Mouse (Mus musculus): ENCODE results near the gene Smpdl3a.
A peak's percentile ranks its signal among the peaks of the same experiment; 100 is the strongest.

The Smpdl3a gene

GRCm38 (mm10) chr10:57794018-57794417 is at the start of gene Smpdl3a:
TSS of gene Smpdl3a (plus strand) at chr10:57794335.
- no peak for DNase-seq (ENCODE audit: low spot score in 2 of 2)

DNA sequence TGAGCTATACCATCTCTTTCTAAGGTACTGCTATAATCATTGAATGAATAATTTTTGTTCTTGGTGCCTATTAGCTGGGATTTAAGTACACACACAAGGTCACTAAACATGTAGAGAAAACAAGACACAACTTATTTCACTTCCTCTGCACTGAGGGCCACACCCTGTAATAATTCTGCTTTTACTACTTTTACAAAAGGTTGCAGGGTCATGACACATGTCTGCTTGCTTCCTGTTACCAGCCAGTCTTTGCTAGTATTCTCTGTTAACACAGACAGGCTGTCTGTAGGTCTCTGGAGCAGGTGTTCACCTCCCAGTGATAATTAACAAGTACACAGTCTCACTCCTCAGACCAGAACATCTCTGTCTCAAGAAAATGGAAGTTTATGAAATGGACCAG is 48.7 kb upstream of the Smpdl3a start:
- no peak for DNase-seq (ENCODE audit: low spot score in 2 of 2)

- DNase-seq (ENCODE audit: low spot score in 2 of 2), result no peak
Observed at GRCm38 (mm10) chr10:57747127-57747526, 47.0 kb upstream of the Smpdl3a start.

- no peak for DNase-seq (ENCODE audit: low spot score in 2 of 2)
Observed at GRCm38 (mm10) chr10:57753343-57753742, 40.8 kb upstream of the Smpdl3a start.

DNA sequence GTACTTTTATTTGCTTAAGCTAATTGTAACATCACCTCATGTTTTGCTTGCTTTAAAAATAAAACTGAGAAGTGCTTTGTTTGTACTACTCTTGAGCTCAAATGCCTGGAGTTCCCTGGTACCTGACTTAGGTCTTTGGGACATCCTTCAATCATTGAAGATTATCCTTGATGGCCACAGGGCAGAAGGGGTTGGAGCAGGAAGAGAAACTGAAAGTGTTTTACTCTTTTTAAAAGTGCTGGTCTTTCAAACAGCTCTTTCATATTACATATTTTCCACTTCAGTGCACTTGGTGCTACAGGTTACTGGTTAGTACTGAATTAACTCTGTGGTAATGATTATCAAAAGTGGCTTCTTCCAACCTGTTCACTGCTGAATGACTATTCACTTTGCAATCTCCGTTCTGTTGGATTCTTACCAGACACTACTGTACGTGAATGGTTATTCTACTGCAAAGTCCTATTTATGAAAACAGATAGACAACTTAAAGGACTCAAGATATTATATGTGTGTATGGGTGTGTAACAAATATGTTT is 38.9 kb upstream of the Smpdl3a start:
- DNase-seq (ENCODE audit: low spot score in 2 of 2), result no peak

DNA sequence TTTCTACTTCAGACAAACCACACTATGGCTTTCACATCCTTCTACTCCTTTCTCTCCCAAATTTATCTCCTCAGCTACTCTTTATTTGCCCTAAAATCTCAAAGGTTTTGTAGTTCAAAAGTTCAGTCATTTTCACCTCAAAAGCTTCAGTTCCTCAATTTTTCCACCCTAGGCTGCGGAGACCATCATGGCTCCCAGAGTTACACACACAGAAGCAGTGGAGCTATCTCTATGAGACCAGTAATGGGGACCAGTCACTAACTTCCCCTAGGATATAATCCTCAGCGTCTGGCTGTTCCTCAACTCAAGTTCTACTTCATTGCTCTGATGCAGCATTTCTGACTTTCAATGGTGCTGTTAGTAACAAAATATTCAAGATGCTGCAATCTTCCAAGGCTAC is 35.1 kb upstream of the Smpdl3a start:
- DNase-seq (ENCODE audit: low spot score in 2 of 2), result no peak

- DNase-seq (ENCODE audit: low spot score in 2 of 2), result no peak
Observed at GRCm38 (mm10) chr10:57760694-57761093, 33.4 kb upstream of the Smpdl3a start.

- no peak for DNase-seq (ENCODE audit: low spot score in 2 of 2)
Observed at GRCm38 (mm10) chr10:57763044-57763443, 31.1 kb upstream of the Smpdl3a start.

DNA sequence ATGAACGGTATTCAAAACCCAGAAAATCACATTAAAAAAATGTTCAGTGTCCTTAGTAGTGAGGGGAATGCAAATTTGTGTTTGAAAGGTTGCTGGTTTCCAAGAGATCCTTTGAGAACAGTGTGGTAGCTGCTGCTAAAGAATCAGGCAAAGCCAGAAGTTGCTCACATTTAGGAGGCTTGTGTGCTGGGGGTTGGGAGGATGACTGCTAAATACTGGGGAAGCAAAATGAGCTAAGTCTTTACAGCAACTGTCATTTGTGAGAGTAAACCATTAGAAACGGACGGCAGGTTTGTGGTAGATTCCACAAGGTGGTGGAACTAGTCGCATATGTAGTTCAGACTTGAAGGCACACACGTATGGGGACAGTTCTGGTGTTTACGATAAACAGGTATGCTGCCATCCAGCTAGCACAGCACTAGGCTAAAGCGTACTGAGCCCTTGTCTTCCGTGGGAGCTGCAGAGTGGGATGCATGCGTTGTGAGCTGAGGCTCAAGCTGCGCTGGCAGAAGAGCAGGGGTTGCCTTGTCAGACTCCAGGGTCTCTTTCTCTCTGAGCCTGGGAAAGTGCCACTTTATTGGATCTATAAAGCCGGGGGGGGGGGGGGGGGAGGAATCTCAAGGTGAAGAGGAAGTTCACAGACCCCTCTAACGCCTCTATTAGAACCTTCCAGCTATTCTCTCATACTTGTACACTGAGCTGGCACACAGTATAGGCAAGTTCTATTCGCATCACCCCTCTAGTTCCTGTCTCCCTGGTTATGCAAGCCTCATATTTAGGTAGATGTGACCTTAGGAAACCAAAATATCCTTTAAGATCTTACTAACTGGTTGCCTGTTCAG is 10.6 kb upstream of the Smpdl3a start:
- no peak for DNase-seq (ENCODE audit: low spot score in 2 of 2)

GRCm38 (mm10) chr10:57784131-57784875 is 9.8 kb upstream of the Smpdl3a start:
- DNase-seq (ENCODE audit: low spot score in 2 of 2), result peak; percentile 70 to 91

- DNase-seq (ENCODE audit: low spot score in 2 of 2), result no peak
Observed at GRCm38 (mm10) chr10:57784876-57785150, 9.3 kb upstream of the Smpdl3a start, which contains the start of gene Fabp7. TSS of gene Fabp7 (plus strand) at chr10:57784881.

DNA sequence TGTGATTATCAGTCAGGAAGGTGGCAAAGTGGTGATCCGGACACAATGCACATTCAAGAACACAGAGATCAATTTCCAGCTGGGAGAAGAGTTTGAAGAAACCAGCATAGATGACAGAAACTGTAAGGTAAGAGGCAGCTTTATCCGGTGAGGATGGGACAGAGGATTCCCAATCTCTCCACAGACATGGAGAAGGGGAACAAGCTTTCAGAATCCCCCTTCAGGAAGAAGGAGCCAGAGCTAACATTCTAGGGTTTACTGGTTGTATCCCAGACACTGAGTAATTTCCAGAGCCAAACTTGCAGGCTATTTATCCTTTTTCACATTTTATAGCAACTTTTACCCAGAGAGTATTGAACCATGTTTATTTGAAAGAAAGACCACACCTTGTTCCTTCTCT is 8.6 kb upstream of the Smpdl3a start:
- DNase-seq (ENCODE audit: low spot score in 2 of 2), result no peak

- no peak for DNase-seq (ENCODE audit: low spot score in 2 of 2)
Observed at GRCm38 (mm10) chr10:57792957-57793356, 1.2 kb upstream of the Smpdl3a start.

- DNase-seq (ENCODE audit: low spot score in 2 of 2), result peak in 1 of 2 experiments; percentile 36
Observed at GRCm38 (mm10) chr10:57794491-57795461, 641 bp downstream of the Smpdl3a start.

DNA sequence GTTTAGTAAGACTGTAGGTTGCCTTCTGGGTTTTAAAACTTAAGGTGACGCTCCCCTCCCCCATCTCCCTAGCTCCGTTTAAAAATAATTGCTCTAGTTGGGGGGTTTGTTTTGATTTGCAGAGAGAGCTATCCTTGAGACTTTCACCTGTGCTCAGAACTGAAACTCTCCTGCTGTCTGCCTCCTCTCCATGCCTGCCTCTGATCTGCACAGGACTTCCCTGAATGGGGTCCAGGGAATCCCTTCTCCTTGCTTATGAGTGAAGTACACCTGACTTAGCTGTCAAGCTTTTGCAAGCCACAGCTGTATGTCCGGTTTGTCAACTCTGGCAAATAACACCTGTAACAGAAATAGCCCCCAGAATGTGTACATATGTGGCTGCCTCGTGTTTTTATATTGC is 1.4 kb downstream of the Smpdl3a start:
- DNase-seq (ENCODE audit: low spot score in 2 of 2), result no peak

DNA sequence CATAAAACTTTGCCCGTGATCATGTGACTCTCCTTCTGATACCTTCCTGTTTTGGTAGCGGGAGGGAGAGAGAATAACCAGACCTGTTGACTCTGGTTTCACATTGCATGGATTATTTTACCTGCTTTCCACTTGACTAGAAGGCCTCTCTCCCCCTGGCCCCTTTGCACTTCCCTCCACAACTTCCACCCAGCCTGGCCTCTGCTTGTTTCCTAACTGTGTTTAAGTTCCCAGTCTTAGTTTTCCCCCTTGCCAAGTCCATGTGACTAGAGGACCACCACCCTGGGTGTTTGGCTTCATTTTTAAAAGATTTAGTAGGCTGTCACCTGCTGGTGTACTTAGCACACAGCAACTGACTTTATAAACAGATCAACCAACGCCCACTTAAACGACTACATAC is 1.9 kb downstream of the Smpdl3a start:
- DNase-seq (ENCODE audit: low spot score in 2 of 2), result no peak

DNA sequence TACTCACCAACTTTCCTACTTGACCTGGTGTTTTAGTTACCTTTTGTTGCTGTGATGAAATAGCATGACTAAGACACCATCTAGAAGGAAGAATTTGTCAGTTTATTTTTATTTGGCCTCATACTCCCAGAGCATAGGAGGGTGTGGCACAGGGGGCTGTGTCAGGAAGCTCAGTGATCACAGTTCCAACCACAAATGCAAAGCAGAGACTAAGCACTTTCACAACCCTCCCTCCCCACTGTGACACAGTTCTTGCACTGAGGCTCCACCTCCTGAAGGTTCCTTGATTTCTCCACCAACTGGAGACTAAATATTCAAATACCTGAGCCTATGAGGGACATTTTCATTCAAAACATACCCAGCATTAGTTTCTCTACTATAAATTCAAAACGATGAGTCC is 5.4 kb downstream of the Smpdl3a start:
- no peak for DNase-seq (ENCODE audit: low spot score in 2 of 2)

- no peak for DNase-seq (ENCODE audit: low spot score in 2 of 2)
Observed at GRCm38 (mm10) chr10:57807754-57808153, 13.6 kb downstream of the Smpdl3a start.

GRCm38 (mm10) chr10:57812161-57812856 is 18.2 kb downstream of the Smpdl3a start:
- DNase-seq (ENCODE audit: low spot score in 2 of 2), result no peak

DNA sequence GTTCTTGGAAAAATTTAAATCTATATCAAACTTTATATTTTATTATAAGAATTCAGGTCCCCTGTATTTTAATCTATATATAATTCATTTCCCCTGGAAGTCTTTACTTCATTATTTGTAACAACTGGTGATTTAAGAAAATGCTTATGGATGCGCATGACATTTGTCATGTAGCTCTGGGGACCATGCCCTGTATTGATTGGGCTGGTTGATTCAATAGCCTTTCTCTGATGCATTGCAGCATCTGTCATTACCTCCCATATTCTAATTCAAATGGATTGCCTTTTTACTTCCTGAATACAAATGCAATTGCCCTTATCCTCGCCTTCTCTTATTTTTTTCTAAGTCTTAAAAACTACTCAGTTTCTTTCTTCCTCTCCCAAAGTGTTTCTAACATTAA is 20.2 kb downstream of the Smpdl3a start:
- no peak for DNase-seq (ENCODE audit: low spot score in 2 of 2)

- DNase-seq (ENCODE audit: low spot score in 2 of 2), result no peak
Observed at GRCm38 (mm10) chr10:57815869-57816268, 21.7 kb downstream of the Smpdl3a start.
